Mouse (Mus musculus): ENCODE data around the gene Mfsd4b3.
A peak's percentile ranks its signal among the peaks of the same experiment; 100 is the strongest.
"Not testable (repeated sequence)": the region's sequence is repeated elsewhere in the genome, so short reads cannot be mapped to it uniquely, and the experiment has no call there.

Mfsd4b3 gene

GRCm38 (mm10) chr10:39959761-39960440 lies at the start of gene Mfsd4b3:
Mfsd4b3 (minus strand) TSS chr10:39960153.
- DNase-seq (ENCODE audit: low read depth in 1 of 2, low spot score in 2 of 2), result peak; percentile 96 to 99

- no peak for DNase-seq (ENCODE audit: low read depth in 1 of 2, low spot score in 2 of 2)
Observed at GRCm38 (mm10) chr10:40009591-40009990, 49.6 kb upstream of the Mfsd4b3 start.

GRCm38 (mm10) chr10:40008847-40009246 lies 48.9 kb upstream of the Mfsd4b3 start:
- not testable (repeated sequence) for DNase-seq (ENCODE audit: low read depth in 1 of 2, low spot score in 2 of 2)

GRCm38 (mm10) chr10:40007953-40008352 lies 48.0 kb upstream of the Mfsd4b3 start:
- DNase-seq (ENCODE audit: low read depth in 1 of 2, low spot score in 2 of 2), result no peak

GRCm38 (mm10) chr10:40006963-40007362 lies 47.0 kb upstream of the Mfsd4b3 start:
- no peak for DNase-seq (ENCODE audit: low read depth in 1 of 2, low spot score in 2 of 2)

- DNase-seq (ENCODE audit: low read depth in 1 of 2, low spot score in 2 of 2), result no peak
Observed at GRCm38 (mm10) chr10:40000746-40001145, 40.8 kb upstream of the Mfsd4b3 start.

GRCm38 (mm10) chr10:39991155-39991554 lies 31.2 kb upstream of the Mfsd4b3 start:
- DNase-seq (ENCODE audit: low read depth in 1 of 2, low spot score in 2 of 2), result no peak

- no peak for DNase-seq (ENCODE audit: low read depth in 1 of 2, low spot score in 2 of 2)
Observed at GRCm38 (mm10) chr10:39986466-39986865, 26.5 kb upstream of the Mfsd4b3 start, which contains the start of gene Mfsd4b5. Mfsd4b5 (minus strand) TSS chr10:39986646.

- DNase-seq (ENCODE audit: low read depth in 1 of 2, low spot score in 2 of 2), result no peak
Observed at GRCm38 (mm10) chr10:39982604-39983003, 22.7 kb upstream of the Mfsd4b3 start.

GRCm38 (mm10) chr10:39978231-39978630 lies 18.3 kb upstream of the Mfsd4b3 start:
- DNase-seq (ENCODE audit: low read depth in 1 of 2, low spot score in 2 of 2), result no peak

- DNase-seq (ENCODE audit: low read depth in 1 of 2, low spot score in 2 of 2), result no peak
Observed at GRCm38 (mm10) chr10:39977346-39977745, 17.4 kb upstream of the Mfsd4b3 start.

- DNase-seq (ENCODE audit: low read depth in 1 of 2, low spot score in 2 of 2), result no peak
Observed at GRCm38 (mm10) chr10:39975771-39976170, 15.8 kb upstream of the Mfsd4b3 start.

GRCm38 (mm10) chr10:39974982-39975381 lies 15.0 kb upstream of the Mfsd4b3 start:
- no peak for DNase-seq (ENCODE audit: low read depth in 1 of 2, low spot score in 2 of 2)

GRCm38 (mm10) chr10:39967512-39967911 lies 7.6 kb upstream of the Mfsd4b3 start:
- DNase-seq (ENCODE audit: low read depth in 1 of 2, low spot score in 2 of 2), result no peak

- DNase-seq (ENCODE audit: low read depth in 1 of 2, low spot score in 2 of 2), result no peak
Observed at GRCm38 (mm10) chr10:39961906-39962305, 2.0 kb upstream of the Mfsd4b3 start.

- DNase-seq (ENCODE audit: low read depth in 1 of 2, low spot score in 2 of 2), result no peak
Observed at GRCm38 (mm10) chr10:39960441-39960822, 479 bp upstream of the Mfsd4b3 start.

- no peak for DNase-seq (ENCODE audit: low read depth in 1 of 2, low spot score in 2 of 2)
Observed at GRCm38 (mm10) chr10:39958266-39958665, 1.7 kb downstream of the Mfsd4b3 start.

- DNase-seq (ENCODE audit: low read depth in 1 of 2, low spot score in 2 of 2), result no peak
Observed at GRCm38 (mm10) chr10:39956340-39956878, 3.5 kb downstream of the Mfsd4b3 start.

GRCm38 (mm10) chr10:39955163-39955562 lies 4.8 kb downstream of the Mfsd4b3 start:
- DNase-seq (ENCODE audit: low read depth in 1 of 2, low spot score in 2 of 2), result no peak

GRCm38 (mm10) chr10:39949377-39949954 lies 10.5 kb downstream of the Mfsd4b3 start:
- DNase-seq (ENCODE audit: low read depth in 1 of 2, low spot score in 2 of 2), result no peak

GRCm38 (mm10) chr10:39947195-39947594 lies 12.8 kb downstream of the Mfsd4b3 start:
- not testable (repeated sequence) for DNase-seq (ENCODE audit: low read depth in 1 of 2, low spot score in 2 of 2)

- DNase-seq (ENCODE audit: low read depth in 1 of 2, low spot score in 2 of 2), result no peak
Observed at GRCm38 (mm10) chr10:39936553-39936952, 23.4 kb downstream of the Mfsd4b3 start.

Data from monocyte, adult 2 months (primary cell).